Mouse (Mus musculus): ENCODE results near the gene 4930451I11Rik. TPM values are rescaled to one million over a fixed set of nuclear protein-coding genes. Genes with fewer than 3 reads are reported as not detected.

4930451I11Rik gene
- polyA plus RNA-seq (2017; shearing (Covaris generic)) = not detected

DNA sequence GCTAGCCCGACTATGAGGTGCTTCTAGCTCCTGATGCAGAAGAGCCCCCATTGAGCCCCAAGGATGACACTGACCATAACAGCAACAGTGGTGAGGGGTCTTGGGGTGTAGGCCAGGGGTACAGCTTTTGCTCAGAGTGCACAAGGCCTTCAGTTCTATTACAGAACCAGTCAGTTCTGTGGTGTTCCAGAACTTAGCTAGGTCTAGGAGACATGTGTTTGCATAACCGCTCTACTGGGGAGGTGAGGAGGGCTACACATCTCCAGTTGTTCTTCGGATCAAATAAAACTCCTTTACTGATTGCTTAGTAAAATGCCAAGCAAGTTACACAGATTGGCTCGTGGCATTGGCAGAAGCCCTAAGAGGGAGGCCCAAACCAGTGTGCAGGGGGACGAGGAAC is at the start of gene 4930451I11Rik:
4930451I11Rik (minus strand) TSS at position 101 of the 400 bp plus-strand sequence.

DNA sequence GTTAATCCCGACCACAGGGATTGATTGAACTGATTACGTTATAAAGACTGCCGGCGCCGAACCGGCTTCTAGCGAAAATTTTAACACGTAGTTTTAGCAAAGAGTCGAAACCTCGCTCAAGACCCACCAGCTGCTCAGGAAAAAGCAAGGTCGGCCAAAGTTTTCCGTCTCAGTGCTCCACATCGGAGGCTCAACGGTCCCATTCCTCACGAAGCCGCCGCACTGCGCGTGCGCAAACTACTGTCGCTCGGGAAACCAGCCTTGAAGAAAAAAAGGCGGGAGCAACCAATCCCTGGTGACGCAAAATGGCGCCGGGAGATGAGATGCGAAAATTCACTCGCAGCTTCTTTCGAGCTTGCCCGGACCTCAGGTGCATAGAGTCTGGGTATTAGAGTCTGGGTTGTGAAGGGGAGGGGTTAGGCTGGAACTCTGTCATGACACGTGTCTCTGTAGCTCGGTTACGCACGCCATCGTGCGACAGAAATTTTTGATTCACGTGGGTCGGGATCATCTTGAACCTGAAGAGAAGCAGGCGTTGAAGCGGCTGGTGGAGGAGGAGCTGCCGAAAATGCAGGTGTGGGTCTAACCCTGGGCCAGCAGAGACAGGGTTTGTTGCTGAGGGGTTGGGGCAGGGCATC is 30.8 kb upstream of the 4930451I11Rik start, which contains the start of gene Ino80e:
Ino80e (minus strand) TSS at position 231 of the 638 bp plus-strand sequence.

DNA sequence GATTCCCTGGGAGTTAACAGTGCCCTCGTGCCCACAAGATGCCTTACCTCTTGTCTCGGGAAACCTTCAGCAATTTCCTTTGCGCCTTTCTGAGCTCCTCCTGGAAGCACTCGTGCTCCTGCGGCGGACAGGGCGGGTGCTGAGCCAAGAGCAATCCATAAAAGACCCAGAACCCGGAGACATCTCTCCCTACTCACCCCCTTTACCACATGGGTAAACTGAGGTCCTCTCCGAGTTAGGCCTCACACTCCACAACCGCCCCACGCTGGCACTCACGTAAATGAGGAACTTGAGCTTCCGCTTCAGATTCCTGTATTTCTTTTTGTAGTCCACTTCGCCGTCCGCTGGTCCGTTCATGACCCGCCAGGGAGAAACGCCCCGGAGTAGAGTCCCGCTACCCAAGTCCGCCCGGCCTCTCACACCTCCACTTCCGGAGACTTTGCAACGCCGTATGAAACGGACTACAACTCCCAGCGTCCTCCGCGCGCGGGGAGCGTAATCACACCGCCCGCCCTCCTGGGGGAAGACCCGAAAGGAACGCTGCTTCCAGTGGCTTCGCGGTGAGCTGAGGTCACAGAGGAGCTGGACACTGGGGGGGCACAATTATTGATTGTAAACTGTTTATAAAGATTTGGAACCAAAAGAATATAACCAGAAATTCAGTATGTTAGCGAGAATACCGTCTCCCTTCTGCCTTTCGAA is 30.1 kb upstream of the 4930451I11Rik start, which contains the start of gene Hirip3:
Hirip3 (plus strand) TSS at position 544 of the 702 bp plus-strand sequence.

DNA sequence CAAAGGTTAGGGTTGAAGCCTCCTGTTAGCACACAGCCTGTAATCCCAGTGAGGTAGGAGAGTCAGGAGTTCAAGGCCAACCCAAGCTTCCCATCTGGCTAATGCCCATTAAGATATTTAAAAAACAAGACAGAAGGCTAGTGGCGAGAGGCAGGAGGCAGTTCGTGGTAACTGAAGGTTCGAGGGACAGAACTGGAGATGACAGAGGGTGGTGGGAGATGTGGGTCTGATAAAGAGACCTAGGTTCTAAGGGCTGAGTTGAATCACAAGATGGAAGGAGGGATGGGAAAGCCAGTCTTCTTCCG is 15.6 kb upstream of the 4930451I11Rik start, which contains the start of gene Doc2a:
Doc2a (plus strand) TSS at position 301 of the 305 bp plus-strand sequence.

DNA sequence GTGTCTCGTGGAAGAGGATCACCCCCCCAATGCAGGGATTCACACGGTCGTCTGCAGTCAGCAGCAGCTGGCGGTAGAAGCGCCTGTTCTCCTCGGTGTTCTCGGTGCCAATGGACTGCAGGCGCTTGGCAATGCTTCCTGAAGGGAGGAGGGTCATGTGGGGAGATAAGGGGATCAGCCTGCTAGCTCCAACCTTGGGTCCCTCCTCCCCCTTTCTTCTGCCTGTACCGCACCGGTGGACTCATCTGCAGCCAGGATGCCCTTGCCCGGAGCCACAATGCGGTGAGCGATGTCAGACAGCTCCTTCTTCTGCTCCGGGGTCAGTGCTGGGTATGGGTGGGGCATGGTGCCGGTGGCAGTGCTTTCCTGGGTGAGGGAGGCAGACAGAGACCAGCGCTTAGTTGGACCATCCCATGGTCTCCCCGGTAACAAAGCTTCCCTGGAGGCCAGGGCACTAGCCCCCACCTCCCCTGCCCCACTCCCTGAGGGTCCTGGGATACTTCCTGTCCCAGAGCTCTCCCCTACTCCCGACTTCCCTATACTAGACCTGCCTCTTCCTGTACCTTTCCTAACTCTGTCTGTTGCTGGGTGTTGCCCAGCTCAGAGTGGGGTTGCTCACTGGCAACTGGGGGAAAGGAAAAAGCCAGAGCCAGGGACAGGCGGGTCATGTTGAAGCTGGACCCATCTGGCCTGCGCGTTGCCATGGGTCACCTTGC is 33.9 kb downstream of the 4930451I11Rik start, which contains the start of gene Fam57b:
Fam57b (plus strand) TSS at position 258 of the 716 bp plus-strand sequence.

DNA sequence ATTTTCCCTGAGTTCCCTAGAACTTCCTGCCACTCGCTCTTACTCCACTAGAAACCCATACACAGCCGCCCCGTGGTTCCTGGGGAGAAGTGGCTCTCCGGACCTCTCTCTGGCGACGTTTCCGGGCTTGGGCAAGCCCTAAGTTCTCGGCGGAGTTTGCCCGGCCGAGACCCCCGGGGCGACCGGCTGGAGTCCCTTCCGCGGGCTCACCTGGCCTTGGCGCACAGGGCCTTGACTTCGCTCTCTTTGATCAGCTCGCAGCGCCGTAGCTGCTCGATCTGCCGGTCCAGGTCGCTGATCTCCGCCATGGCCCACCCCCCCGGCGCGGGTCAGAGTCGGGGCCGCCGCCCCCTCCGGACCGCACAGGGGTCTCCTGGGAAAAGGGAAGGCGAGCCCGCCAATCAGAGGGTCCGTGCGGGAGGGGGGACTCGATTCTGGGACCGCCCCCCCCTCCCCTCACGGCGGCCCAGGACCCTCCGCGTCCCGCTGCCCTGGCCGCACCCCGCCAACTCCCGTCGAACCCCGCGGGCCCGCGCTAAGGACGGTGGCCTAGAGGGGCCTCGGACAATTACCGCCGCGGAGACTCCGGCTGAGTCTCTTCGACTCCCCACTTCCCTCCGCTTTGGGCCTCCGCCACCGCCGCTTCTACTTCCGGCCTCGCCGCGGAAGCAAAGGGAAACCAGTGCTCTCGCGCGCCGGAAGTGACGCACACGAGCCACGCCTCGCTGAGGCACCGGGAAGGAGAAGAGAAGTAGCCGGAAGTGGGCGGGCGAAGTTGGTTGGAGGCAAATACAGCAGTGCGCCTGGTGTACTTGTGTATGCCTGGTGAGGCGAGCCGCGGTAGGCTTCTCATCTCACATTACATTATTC is 39.4 kb downstream of the 4930451I11Rik start, which contains the start of gene Ppp4c:
Ppp4c (minus strand) TSS at position 646 of the 870 bp plus-strand sequence.

DNA sequence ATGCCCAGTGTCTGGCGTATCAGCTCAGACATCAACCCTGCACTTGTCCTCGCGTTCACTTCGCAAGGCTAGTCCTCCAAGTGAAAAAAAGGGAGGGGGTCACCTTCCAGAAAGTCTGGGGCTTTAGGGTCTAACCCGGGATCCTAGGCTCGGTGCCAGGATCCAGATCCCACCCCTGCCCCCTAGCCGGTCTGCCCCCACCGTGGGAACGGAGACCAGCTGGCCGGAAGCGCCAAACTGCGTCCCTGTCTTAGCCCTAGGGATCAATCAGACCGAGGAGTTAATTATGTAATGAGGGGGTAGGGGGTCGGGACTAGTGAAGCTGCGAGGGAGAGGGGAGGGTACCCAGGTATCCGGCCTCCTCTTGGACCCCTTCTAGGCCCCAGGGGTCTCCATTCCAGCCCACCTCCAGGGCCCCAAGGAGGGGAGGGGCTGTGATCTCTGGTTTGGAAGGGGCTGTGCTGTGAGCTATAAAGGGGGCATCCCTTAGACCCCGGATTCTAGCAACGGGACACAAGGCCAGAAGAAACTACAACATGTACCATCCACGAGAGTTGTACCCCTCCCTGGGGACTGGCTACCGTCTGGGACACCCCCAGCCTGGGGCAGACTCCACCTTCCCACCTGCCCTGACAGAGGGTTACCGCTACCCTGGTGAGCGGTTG is 50.3 kb downstream of the 4930451I11Rik start, which contains the start of gene Tbx6:
Tbx6 (plus strand) TSS at position 513 of the 665 bp plus-strand sequence.

Other genes with a start within 250 kb of the 4930451I11Rik start
- 1 to 10 TPM in 1 of 2 experiments, under 1 TPM in 1; 0.98 to 4.1 TPM for gene Apobr, start 246.7 kb downstream of the 4930451I11Rik start, polyA plus RNA-seq (2017; shearing (Covaris generic))
- 100 to 1,000 TPM in 1 of 2 experiments, 10 to 100 TPM in 1; 50.3 to 115 TPM for gene Cln3, start 245.8 kb downstream of the 4930451I11Rik start, polyA plus RNA-seq (2017; shearing (Covaris generic))
- under 1 TPM in 1 of 2 experiments, not detected in 1; 0.17 TPM for gene Il27, start 236.7 kb downstream of the 4930451I11Rik start, polyA plus RNA-seq (2017; shearing (Covaris generic))
- 1 to 10 TPM in 1 of 2 experiments, not detected in 1; 1.3 TPM for gene Nupr1, start 200.8 kb downstream of the 4930451I11Rik start, polyA plus RNA-seq (2017; shearing (Covaris generic))
- 10 to 100 TPM; 83.9 to 89.3 TPM for gene Sgf29, start 182.3 kb downstream of the 4930451I11Rik start, polyA plus RNA-seq (2017; shearing (Covaris generic))
- 1 to 10 TPM in 1 of 2 experiments, under 1 TPM in 1; 0.76 to 1.8 TPM for gene Sult1a1, start 155.2 kb downstream of the 4930451I11Rik start, polyA plus RNA-seq (2017; shearing (Covaris generic))
- 100 to 1,000 TPM; 111 to 133 TPM for gene Bola2, start 136.2 kb downstream of the 4930451I11Rik start, polyA plus RNA-seq (2017; shearing (Covaris generic))
- 10 to 100 TPM in 1 of 2 experiments, 1 to 10 TPM in 1; 7.1 to 13.5 TPM for gene Slx1b, start 135.9 kb downstream of the 4930451I11Rik start, polyA plus RNA-seq (2017; shearing (Covaris generic))
- 1,000 to 10,000 TPM; 3,096 to 3,488 TPM for gene Coro1a, start 123.9 kb downstream of the 4930451I11Rik start, polyA plus RNA-seq (2017; shearing (Covaris generic))
- gene Mapk3, start 72.0 kb downstream of the 4930451I11Rik start, polyA plus RNA-seq (2017; shearing (Covaris generic)) = 10 to 100 TPM; 30.7 to 33.6 TPM
- gene Gdpd3, start 65.3 kb downstream of the 4930451I11Rik start, polyA plus RNA-seq (2017; shearing (Covaris generic)) = 1 to 10 TPM in 1 of 2 experiments, under 1 TPM in 1; 0.94 to 3.4 TPM
- 100 to 1,000 TPM; 529 to 591 TPM for gene Ypel3, start 54.7 kb downstream of the 4930451I11Rik start, polyA plus RNA-seq (2017; shearing (Covaris generic))
- 1 to 10 TPM; 1.9 to 4.1 TPM for gene Tbx6, start 50.2 kb downstream of the 4930451I11Rik start, polyA plus RNA-seq (2017; shearing (Covaris generic))
- gene Ppp4c, start 39.1 kb downstream of the 4930451I11Rik start, polyA plus RNA-seq (2017; shearing (Covaris generic)) = 100 to 1,000 TPM; 387 to 443 TPM
- not detected for gene Fam57b, start 34.0 kb downstream of the 4930451I11Rik start, polyA plus RNA-seq (2017; shearing (Covaris generic))
- not detected for gene Doc2a, start 15.8 kb upstream of the 4930451I11Rik start, polyA plus RNA-seq (2017; shearing (Covaris generic))
- 10 to 100 TPM; 10.5 to 16.6 TPM for gene Hirip3, start 30.3 kb upstream of the 4930451I11Rik start, polyA plus RNA-seq (2017; shearing (Covaris generic))
- gene Ino80e, start 30.7 kb upstream of the 4930451I11Rik start, polyA plus RNA-seq (2017; shearing (Covaris generic)) = 10 to 100 TPM; 83.5 to 86.5 TPM
- gene Taok2, start 53.1 kb upstream of the 4930451I11Rik start, polyA plus RNA-seq (2017; shearing (Covaris generic)) = 10 to 100 TPM; 37.1 to 39.0 TPM
- 10 to 100 TPM; 42.2 to 49.8 TPM for gene Tmem219, start 91.3 kb upstream of the 4930451I11Rik start, polyA plus RNA-seq (2017; shearing (Covaris generic))
- gene Kctd13, start 97.2 kb upstream of the 4930451I11Rik start, polyA plus RNA-seq (2017; shearing (Covaris generic)) = 10 to 100 TPM; 32.0 to 38.0 TPM
- gene Asphd1, start 117.9 kb upstream of the 4930451I11Rik start, polyA plus RNA-seq (2017; shearing (Covaris generic)) = under 1 TPM in 1 of 2 experiments, not detected in 1; 0.21 TPM
- gene Sez6l2, start 118.9 kb upstream of the 4930451I11Rik start, polyA plus RNA-seq (2017; shearing (Covaris generic)) = under 1 TPM; 0.34 to 0.62 TPM
- 100 to 1,000 TPM; 176 to 321 TPM for gene Cdipt, start 144.3 kb upstream of the 4930451I11Rik start, polyA plus RNA-seq (2017; shearing (Covaris generic))
- 1 to 10 TPM in 1 of 2 experiments, under 1 TPM in 1; 0.64 to 2.0 TPM for gene Cdiptos, start 144.5 kb upstream of the 4930451I11Rik start, polyA plus RNA-seq (2017; shearing (Covaris generic))
- 10 to 100 TPM; 19.5 to 57.5 TPM for gene Mvp, start 183.0 kb upstream of the 4930451I11Rik start, polyA plus RNA-seq (2017; shearing (Covaris generic))
- gene Pagr1b, start 184.8 kb upstream of the 4930451I11Rik start, polyA plus RNA-seq (2017; shearing (Covaris generic)) = 1 to 10 TPM in 1 of 2 experiments, under 1 TPM in 1; 0.54 to 1.7 TPM
- 100 to 1,000 TPM in 1 of 2 experiments, 10 to 100 TPM in 1; 99.8 to 119 TPM for gene Pagr1a, start 185.7 kb upstream of the 4930451I11Rik start, polyA plus RNA-seq (2017; shearing (Covaris generic))
- gene Gm42742, start 189.5 kb upstream of the 4930451I11Rik start, polyA plus RNA-seq (2017; shearing (Covaris generic)) = 10 to 100 TPM; 31.2 to 33.4 TPM
- 1 to 10 TPM; 6.4 to 8.6 TPM for gene Prrt2, start 189.6 kb upstream of the 4930451I11Rik start, polyA plus RNA-seq (2017; shearing (Covaris generic))
- gene Maz, start 195.4 kb upstream of the 4930451I11Rik start, polyA plus RNA-seq (2017; shearing (Covaris generic)) = 100 to 1,000 TPM; 117 to 145 TPM
- gene Kif22, start 210.8 kb upstream of the 4930451I11Rik start, polyA plus RNA-seq (2017; shearing (Covaris generic)) = 10 to 100 TPM; 20.0 to 37.5 TPM

Data from activated CD4-positive, CD25-positive, alpha-beta regulatory T cell (primary cell).